Mouse (Mus musculus) thymus, adult 18-20 months (tissue): Measurements from ENCODE around the gene Tmtc2.

Experiments used
- DNase-seq, 2 experiments: peaks; one replicate each; pipeline ENCODE4 v3.0.0; 2022; ENCODE audit warnings: mixed read lengths in 2 of 2

Gene Tmtc2

DNA sequence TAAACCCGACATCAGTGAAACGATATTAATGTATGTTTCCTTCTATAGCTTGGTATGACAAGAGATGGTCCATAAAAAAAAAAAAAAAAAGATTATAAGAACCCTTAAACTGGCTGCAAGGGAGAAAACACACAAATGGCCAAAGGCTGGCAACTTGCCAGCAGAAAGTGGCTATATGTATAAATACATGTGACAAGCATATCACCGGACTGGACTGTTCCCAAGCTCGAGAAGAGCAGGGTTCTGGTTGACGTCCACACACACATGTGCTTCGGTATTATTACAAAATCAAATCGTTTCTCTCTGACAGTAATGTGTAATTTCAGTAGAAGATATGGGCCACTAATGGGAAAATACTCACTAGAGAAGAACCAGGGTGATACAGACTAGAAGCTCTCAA lies 287.2 kb downstream of the Tmtc2 start:
- DNase-seq = no peak

GRCm38 (mm10) chr10:105286221-105286620 lies 288.0 kb downstream of the Tmtc2 start:
- no peak for DNase-seq

DNA sequence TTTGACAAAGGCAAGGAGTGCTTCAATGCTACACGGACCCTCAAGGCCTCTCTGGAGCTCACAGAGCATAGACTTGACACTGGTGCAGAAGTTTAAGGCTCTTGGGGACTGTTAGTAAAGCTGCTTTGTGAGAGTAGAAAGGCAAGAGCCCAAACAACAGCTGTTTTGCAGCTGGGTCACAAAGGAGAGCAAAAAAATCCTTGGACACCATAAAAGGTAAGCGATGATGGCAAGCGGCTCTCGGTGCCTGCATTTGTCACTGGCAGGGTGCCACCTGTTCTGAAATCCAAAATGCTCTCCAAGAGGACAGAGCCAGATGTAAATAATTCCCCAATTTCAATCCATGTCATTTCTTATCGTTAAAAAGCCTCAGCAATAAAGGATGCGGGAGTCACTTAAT lies 290.1 kb downstream of the Tmtc2 start:
- no peak for DNase-seq

GRCm38 (mm10) chr10:105280933-105281332 lies 293.3 kb downstream of the Tmtc2 start:
- DNase-seq = no peak

GRCm38 (mm10) chr10:105260053-105260452 lies 314.2 kb downstream of the Tmtc2 start:
- DNase-seq = no peak

- peak; percentile 4 to 11 for DNase-seq
Observed at GRCm38 (mm10) chr10:105238291-105238690, 336.0 kb downstream of the Tmtc2 start.

DNA sequence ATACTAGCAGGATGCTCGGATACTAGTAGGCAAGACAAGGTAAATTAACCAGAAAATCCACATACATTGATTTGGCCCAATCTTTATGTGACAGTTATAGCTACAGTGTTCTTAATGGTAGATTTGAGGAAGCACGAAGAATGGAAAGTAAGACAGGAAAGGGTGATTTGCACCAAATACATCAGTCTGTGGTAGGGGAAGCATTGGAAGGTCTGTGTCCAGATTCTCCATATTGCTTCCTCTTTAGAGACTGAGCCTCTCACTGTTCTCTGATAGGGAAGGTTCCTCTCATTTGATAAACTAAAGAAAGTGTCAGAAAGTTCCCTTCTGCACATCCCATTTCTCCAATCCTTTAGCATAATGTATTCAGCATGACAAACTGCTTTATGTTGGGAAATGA lies 341.4 kb downstream of the Tmtc2 start:
- no peak for DNase-seq

GRCm38 (mm10) chr10:105230416-105230815 lies 343.8 kb downstream of the Tmtc2 start:
- DNase-seq = no peak

- no peak for DNase-seq
Observed at GRCm38 (mm10) chr10:105228623-105229022, 345.6 kb downstream of the Tmtc2 start.

DNA sequence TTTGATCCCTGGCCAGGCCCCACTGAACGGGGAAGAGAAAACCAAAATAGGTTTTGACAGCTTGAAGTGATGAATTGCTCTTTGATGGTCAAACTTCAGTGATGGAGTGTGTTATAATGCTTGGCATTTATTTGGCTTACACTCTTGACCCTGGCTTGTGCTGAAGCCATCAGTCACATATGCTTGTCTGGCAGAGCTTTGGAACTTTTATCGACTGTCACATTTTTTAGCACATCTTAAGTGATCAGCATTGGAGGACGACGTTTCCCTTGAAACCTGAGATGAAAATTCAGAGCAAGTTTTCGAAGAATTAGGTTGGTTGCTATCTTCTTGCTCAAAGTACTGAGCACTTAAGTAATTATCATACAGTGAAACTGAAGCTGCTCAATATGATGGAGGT lies 346.6 kb downstream of the Tmtc2 start:
- no peak for DNase-seq

DNA sequence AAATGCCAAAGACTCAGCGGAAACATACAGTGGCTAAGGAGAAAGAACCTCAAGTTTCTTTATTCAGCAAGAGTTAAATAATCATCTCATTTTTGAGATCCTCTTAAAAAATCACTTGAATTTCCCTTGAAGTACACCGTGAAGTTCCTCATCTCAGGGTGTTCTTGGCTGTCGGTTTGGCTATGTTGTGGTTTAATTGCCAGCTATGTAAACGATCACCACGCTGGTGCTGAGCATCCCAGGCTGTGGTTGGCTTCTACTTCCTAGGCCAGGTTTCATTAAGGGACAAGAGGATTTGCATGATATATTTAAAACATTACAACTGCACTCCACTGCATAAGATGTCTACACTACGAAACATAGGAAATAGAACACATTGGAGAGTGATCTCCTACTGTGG lies 348.5 kb downstream of the Tmtc2 start:
- no peak for DNase-seq

- no peak for DNase-seq
Observed at GRCm38 (mm10) chr10:105222904-105223303, 351.3 kb downstream of the Tmtc2 start.

- no peak for DNase-seq
Observed at GRCm38 (mm10) chr10:105201491-105201890, 372.8 kb downstream of the Tmtc2 start.

- DNase-seq = no peak
Observed at GRCm38 (mm10) chr10:105200678-105201077, 373.6 kb downstream of the Tmtc2 start.

GRCm38 (mm10) chr10:105200092-105200491 lies 374.2 kb downstream of the Tmtc2 start:
- no peak for DNase-seq

- DNase-seq = no peak
Observed at GRCm38 (mm10) chr10:105199515-105199914, 374.7 kb downstream of the Tmtc2 start.

- DNase-seq = no peak
Observed at GRCm38 (mm10) chr10:105195377-105195776, 378.9 kb downstream of the Tmtc2 start.

GRCm38 (mm10) chr10:105193756-105194460 lies 380.3 kb downstream of the Tmtc2 start:
- DNase-seq = no peak

DNA sequence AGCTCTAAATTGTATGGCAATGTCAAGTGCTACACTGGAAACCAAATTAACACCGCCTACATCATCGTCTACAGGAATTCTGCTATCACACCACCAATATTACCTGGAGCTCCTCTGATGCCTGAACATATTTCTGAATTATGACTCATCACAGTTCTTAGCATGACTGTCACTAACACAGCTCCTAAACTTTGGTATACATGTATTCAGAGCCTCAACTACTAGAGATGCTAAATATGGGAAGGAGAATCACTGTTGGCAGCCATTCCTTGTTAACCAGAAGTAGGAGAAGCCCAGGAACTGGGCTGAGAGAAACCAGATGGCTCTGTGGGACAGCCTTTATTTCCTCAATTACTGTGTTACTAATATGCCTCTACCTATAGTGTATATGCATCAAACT lies 382.2 kb downstream of the Tmtc2 start:
- no peak for DNase-seq

GRCm38 (mm10) chr10:105189746-105190145 lies 384.5 kb downstream of the Tmtc2 start:
- no peak for DNase-seq

DNA sequence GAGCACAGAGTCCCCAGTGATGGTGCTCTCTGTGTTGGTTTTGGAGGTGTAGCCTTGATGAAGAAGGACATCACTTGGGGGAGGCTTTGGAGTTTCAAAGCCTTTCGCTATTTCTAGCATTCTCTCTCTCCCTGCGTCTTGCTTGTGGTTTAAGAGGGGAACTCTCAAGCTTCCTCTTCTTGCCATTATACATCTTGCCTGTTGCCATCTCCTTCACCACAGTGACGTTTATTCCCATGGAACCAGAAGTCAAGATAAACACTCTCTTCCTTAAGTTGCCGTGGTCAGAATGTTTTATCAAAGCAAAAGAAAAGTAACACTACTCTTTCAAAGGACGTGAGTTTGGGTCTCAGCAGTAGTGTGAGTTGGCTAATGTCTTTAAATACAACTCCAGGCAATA lies 387.6 kb downstream of the Tmtc2 start:
- DNase-seq = no peak

GRCm38 (mm10) chr10:105168443-105169102 lies 405.7 kb downstream of the Tmtc2 start:
- no peak for DNase-seq

GRCm38 (mm10) chr10:105165291-105165690 lies 409.0 kb downstream of the Tmtc2 start:
- no peak for DNase-seq

DNA sequence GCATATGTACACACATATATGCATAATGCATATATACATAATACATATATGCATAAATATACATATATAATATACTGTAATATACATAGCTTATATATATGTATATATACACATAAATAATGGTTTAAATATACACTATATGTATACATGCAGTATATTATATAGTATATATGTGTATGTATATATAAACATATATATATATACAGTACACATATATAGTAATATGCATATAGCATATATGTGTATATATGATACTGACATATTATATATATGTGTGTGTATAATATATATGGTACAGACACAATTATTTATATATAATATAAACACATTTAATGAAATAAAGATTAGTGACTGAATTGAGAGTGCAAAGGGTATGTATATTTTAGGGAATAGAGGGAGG lies 420.5 kb downstream of the Tmtc2 start:
- no peak for DNase-seq

DNA sequence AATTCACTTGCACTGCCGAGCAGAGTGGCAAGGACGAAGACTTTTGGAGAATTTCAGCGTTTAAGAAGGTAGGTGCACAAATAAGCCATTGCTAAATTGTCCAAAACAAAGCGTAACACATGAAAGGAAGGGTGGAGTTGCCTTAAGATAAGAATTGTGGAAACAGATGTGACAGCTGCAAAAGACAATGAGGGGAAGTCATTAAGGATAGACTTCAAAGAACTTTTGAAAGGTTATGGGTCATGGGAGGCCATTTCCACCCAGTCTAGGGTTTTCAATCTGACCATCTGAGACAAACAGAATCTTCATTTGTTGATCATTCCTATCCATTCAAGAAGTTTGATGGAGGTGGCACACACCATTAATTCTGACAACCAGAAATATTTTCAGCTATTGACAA lies 429.9 kb downstream of the Tmtc2 start:
- DNase-seq = no peak
